Mouse (Mus musculus) bone marrow, adult 2 months (tissue): ENCODE data around the gene Espnl.

Source experiments
- CTCF ChIP-seq: fragments of 200-500 bp; IDR thresholded peaks from 2 replicates; pipeline ENCODE4 v1.5.1; 2011; ENCODE audit warnings: low read length, control low read depth; ENCODE audit not compliant: control insufficient read depth, insufficient read depth
- POLR2A ChIP-seq: fragments of 200-500 bp; IDR thresholded peaks from 2 replicates; pipeline ENCODE4 v1.6.1; 2011; ENCODE audit warnings: low read depth, mild to moderate bottlenecking, control low read depth, low read length, borderline replicate concordance; ENCODE audit not compliant: control insufficient read depth

- TF ChIP-seq CTCF = no peak
- no peak for TF ChIP-seq POLR2A
Observed at GRCm38 (mm10) chr1:91289375-91289774, 32.5 kb upstream of the Espnl start.
